Mouse (Mus musculus) CH12.LX (cell line): Measurements from ENCODE around the gene Ccdc30. TPM values are rescaled to one million over a fixed set of nuclear protein-coding genes. Genes with fewer than 3 reads are reported as not detected.

Experiments used
- DNase-seq: peaks from one replicate; pipeline ENCODE4 v3.0.0-alpha.2; 2013; ENCODE audit errors: extremely low read depth
- H3K27ac ChIP-seq: 2 replicates; pipeline ENCODE4 v1.5.1; 2012; ENCODE audit warnings: low read depth, mild to moderate bottlenecking, control low read depth, moderate library complexity; ENCODE audit not compliant: insufficient read depth
- H3K27me3 ChIP-seq: replicated peaks from 2 replicates; pipeline ENCODE3; 2012; ENCODE audit warnings: inconsistent platforms
- H3K36me3 ChIP-seq, 2 experiments: replicated peaks in 1 of 2; 2 replicates each; pipeline versions ENCODE3 to v1.6.1; 2012; ENCODE audit warnings: inconsistent platforms in 1 of 2, low read length in 1 of 2, mild to moderate bottlenecking in 1 of 2, mixed read lengths in 1 of 2, moderate library complexity in 1 of 2; ENCODE audit not compliant: control insufficient read depth in 1 of 2, insufficient read depth in 1 of 2
- H3K4me1 ChIP-seq, 2 experiments: 2 replicates each; pipeline ENCODE4 v1.6.1; 2012; ENCODE audit warnings: inconsistent platforms in 1 of 2, moderate library complexity in 1 of 2; ENCODE audit not compliant: insufficient read depth in 2 of 2, control insufficient read depth in 1 of 2
- H3K4me2 ChIP-seq: 2 replicates; pipeline ENCODE4 v1.6.1; 2012; ENCODE audit warnings: low read depth, mild to moderate bottlenecking, control low read depth; ENCODE audit not compliant: poor library complexity, insufficient read depth, severe bottlenecking
- H3K4me3 ChIP-seq, 3 experiments: fragments of 150-350 bp in 1 of 3; sonication (generic) in 1 of 3; replicated peaks in 1 of 3; 2 replicates each; pipeline versions ENCODE3 to v1.5.1; 2011 to 2012; ENCODE audit warnings: low read depth in 2 of 3, low read length in 2 of 3, mild to moderate bottlenecking in 2 of 3, moderate library complexity in 2 of 3, control low read depth in 1 of 3, improper control_type of control experiment in 1 of 3, inconsistent platforms in 1 of 3, mixed read lengths in 1 of 3; ENCODE audit not compliant: poor library complexity in 1 of 3
- H3K79me2 ChIP-seq: replicated peaks from 2 replicates; pipeline ENCODE4 v1.6.1; 2012; ENCODE audit warnings: mild to moderate bottlenecking, moderate library complexity; ENCODE audit not compliant: control insufficient read depth, poor library complexity, insufficient read depth, severe bottlenecking; ENCODE audit errors: extremely low read depth
- H3K9ac ChIP-seq: 2 replicates; pipeline ENCODE4 v1.6.1; 2012; ENCODE audit warnings: low read depth, mild to moderate bottlenecking, control low read depth, moderate library complexity; ENCODE audit not compliant: insufficient read depth
- H3K9me3 ChIP-seq: replicated peaks from 2 replicates; pipeline ENCODE3; 2012; ENCODE audit warnings: low read length, inconsistent platforms, mixed read lengths
- BHLHE40 ChIP-seq: IDR thresholded peaks from 2 replicates; pipeline ENCODE4 v1.6.1; 2011; ENCODE audit warnings: mild to moderate bottlenecking, low read depth, low read length, improper control_type of control experiment
- CHD1 ChIP-seq: IDR thresholded peaks from 2 replicates; pipeline ENCODE4 v1.6.1; 2012; ENCODE audit warnings: low read depth, low read length, improper control_type of control experiment, inconsistent platforms
- CHD2 ChIP-seq: IDR thresholded peaks from 2 replicates; pipeline ENCODE4 v1.6.1; 2011; ENCODE audit warnings: low read length, improper control_type of control experiment
- CTCF ChIP-seq, 2 experiments: IDR thresholded peaks in 1 of 2; conservative IDR thresholded peaks in 1 of 2; 2 replicates each; pipeline ENCODE4 v1.5.1; 2011 to 2012; ENCODE audit warnings: low read depth in 2 of 2, low read length in 2 of 2, improper control_type of control experiment in 1 of 2, inconsistent platforms in 1 of 2, mild to moderate bottlenecking in 1 of 2, moderate library complexity in 1 of 2
- E2F4 ChIP-seq: IDR thresholded peaks from 2 replicates; pipeline ENCODE4 v1.6.1; 2011; ENCODE audit warnings: low read depth, low read length, improper control_type of control experiment; ENCODE audit not compliant: insufficient replicate concordance
- ELF1 ChIP-seq: IDR thresholded peaks from 2 replicates; pipeline ENCODE4 v1.6.1; 2014; ENCODE audit warnings: low read depth, mild to moderate bottlenecking, inconsistent platforms, low read length, improper control_type of control experiment
- EP300 ChIP-seq: IDR thresholded peaks from 2 replicates; pipeline ENCODE4 v1.6.1; 2011; ENCODE audit warnings: low read length, improper control_type of control experiment
- ETS1 ChIP-seq: conservative IDR thresholded peaks from 2 replicates; pipeline ENCODE4 v1.6.1; 2012; ENCODE audit warnings: low read depth, mild to moderate bottlenecking, inconsistent platforms, low read length, improper control_type of control experiment, moderate library complexity
- GABPA ChIP-seq: IDR thresholded peaks from 2 replicates; pipeline ENCODE4 v1.6.1; 2012; ENCODE audit warnings: low read depth, low read length, improper control_type of control experiment, inconsistent platforms; ENCODE audit not compliant: insufficient replicate concordance
- HCFC1 ChIP-seq: IDR thresholded peaks from 2 replicates; pipeline ENCODE4 v1.6.1; 2012; ENCODE audit warnings: low read depth, mild to moderate bottlenecking, inconsistent platforms, low read length, improper control_type of control experiment
- IRF4 ChIP-seq: IDR thresholded peaks from 2 replicates; pipeline ENCODE4 v1.6.1; 2014; ENCODE audit warnings: low read depth, mild to moderate bottlenecking, inconsistent platforms, low read length, improper control_type of control experiment
- JUN ChIP-seq: IDR thresholded peaks from 2 replicates; pipeline ENCODE4 v1.6.1; 2011; ENCODE audit warnings: low read depth, mild to moderate bottlenecking, low read length, improper control_type of control experiment, moderate library complexity; ENCODE audit not compliant: insufficient read depth
- JUND ChIP-seq: conservative IDR thresholded peaks from 2 replicates; pipeline ENCODE4 v1.6.1; 2011; ENCODE audit warnings: low read depth, low read length, improper control_type of control experiment
- KAT2A ChIP-seq: IDR thresholded peaks from 2 replicates; pipeline ENCODE4 v1.6.1; 2012; ENCODE audit warnings: low read length, improper control_type of control experiment, inconsistent platforms; ENCODE audit not compliant: insufficient replicate concordance
- MAX ChIP-seq: IDR thresholded peaks from 2 replicates; pipeline ENCODE4 v1.6.1; 2011; ENCODE audit warnings: low read length, improper control_type of control experiment
- MAZ ChIP-seq: IDR thresholded peaks from 2 replicates; pipeline ENCODE4 v1.6.1; 2012; ENCODE audit warnings: low read depth, mild to moderate bottlenecking, inconsistent platforms, low read length, improper control_type of control experiment, moderate library complexity
- MEF2A ChIP-seq: IDR thresholded peaks from 2 replicates; pipeline ENCODE4 v1.6.1; 2014; ENCODE audit warnings: low read depth, mild to moderate bottlenecking, inconsistent platforms, low read length, improper control_type of control experiment, borderline replicate concordance
- MXI1 ChIP-seq: IDR thresholded peaks from 2 replicates; pipeline ENCODE4 v1.6.1; 2011; ENCODE audit warnings: mild to moderate bottlenecking, low read depth, low read length, improper control_type of control experiment
- MYC ChIP-seq: IDR thresholded peaks from 2 replicates; pipeline ENCODE4 v1.6.1; 2011; ENCODE audit warnings: low read depth, mild to moderate bottlenecking, improper control_type of control experiment, low read length
- NELFE ChIP-seq: IDR thresholded peaks from 2 replicates; pipeline ENCODE4 v1.6.1; 2011; ENCODE audit warnings: low read depth, low read length, improper control_type of control experiment
- NRF1 ChIP-seq: IDR thresholded peaks from 2 replicates; pipeline ENCODE4 v1.6.1; 2014; ENCODE audit warnings: low read depth, mild to moderate bottlenecking, inconsistent platforms, low read length, improper control_type of control experiment, moderate library complexity
- POLR2A ChIP-seq: IDR thresholded peaks from 2 replicates; pipeline ENCODE4 v1.6.1; 2011; ENCODE audit warnings: low read depth, mild to moderate bottlenecking, improper control_type of control experiment, low read length
- POLR2AphosphoS2 ChIP-seq: IDR thresholded peaks from 2 replicates; pipeline ENCODE4 v1.6.1; 2011; ENCODE audit warnings: low read depth, low read length, improper control_type of control experiment
- RAD21 ChIP-seq: IDR thresholded peaks from 2 replicates; pipeline ENCODE4 v1.6.1; 2011; ENCODE audit warnings: low read depth, mild to moderate bottlenecking, low read length, improper control_type of control experiment, moderate library complexity
- SIN3A ChIP-seq: IDR thresholded peaks from 2 replicates; pipeline ENCODE4 v1.6.1; 2012; ENCODE audit warnings: low read length, improper control_type of control experiment, inconsistent platforms
- SMC3 ChIP-seq: IDR thresholded peaks from 2 replicates; pipeline ENCODE4 v1.6.1; 2011; ENCODE audit warnings: low read depth, low read length, improper control_type of control experiment
- TBP ChIP-seq: conservative IDR thresholded peaks from 2 replicates; pipeline ENCODE4 v1.6.1; 2011; ENCODE audit warnings: low read depth, low read length, improper control_type of control experiment
- TCF12 ChIP-seq: IDR thresholded peaks from 2 replicates; pipeline ENCODE4 v1.6.1; 2014; ENCODE audit warnings: low read depth, mild to moderate bottlenecking, inconsistent platforms, low read length, improper control_type of control experiment
- UBTF ChIP-seq: IDR thresholded peaks from 2 replicates; pipeline ENCODE4 v1.6.1; 2012; ENCODE audit warnings: low read depth, mild to moderate bottlenecking, inconsistent platforms, low read length, improper control_type of control experiment, moderate library complexity
- USF1 ChIP-seq: IDR thresholded peaks from 2 replicates; pipeline ENCODE4 v1.6.1; 2014; ENCODE audit warnings: low read depth, mild to moderate bottlenecking, inconsistent platforms, low read length, improper control_type of control experiment
- ZC3H11A ChIP-seq: IDR thresholded peaks from 2 replicates; pipeline ENCODE4 v1.6.1; 2012; ENCODE audit warnings: low read depth, mild to moderate bottlenecking, inconsistent platforms, low read length, improper control_type of control experiment
- ZMIZ1 ChIP-seq: IDR thresholded peaks from 2 replicates; pipeline ENCODE4 v1.6.1; 2012; ENCODE audit warnings: low read depth, mild to moderate bottlenecking, inconsistent platforms, low read length, improper control_type of control experiment
- ZNF384 ChIP-seq: IDR thresholded peaks from 2 replicates; pipeline ENCODE4 v1.6.1; 2012; ENCODE audit warnings: low read depth, low read length, improper control_type of control experiment, inconsistent platforms
- dilution Hi-C: fragments of 300-500 bp; cut with MboI; formaldehyde crosslinking; loops from 2 replicates; pipeline ENCODE4 v1.14.3; 2020; ENCODE audit warnings: low sequenced_read_pairs; ENCODE audit not compliant: extremely low pct_unique_long_range_greater_than_20kb, extremely low pct_ligation_motif_present
- in situ Hi-C: fragments of 300-500 bp; cut with MboI; formaldehyde crosslinking; loops from 3 replicates; pipeline ENCODE4 v1.14.3; 2019; ENCODE audit warnings: low sequenced_read_pairs, low pct_ligation_motif_present, low pct_unique_long_range_greater_than_20kb, mixed read lengths
- polyA plus RNA-seq: library from polyadenylated mRNA; unstranded; fragments of >175 nt; gene quantifications from 2 replicates; pipeline ENCODE4 v1.2.1, GENCODE M21; 2012; ENCODE audit warnings: low read depth; ENCODE audit not compliant: insufficient read length
- total RNA-seq, 2 experiments: library from RNA; depleted of rRNA; stranded (reverse); fragments of 300-350 nt in 1 of 2; fragments of >200 nt in 1 of 2; gene quantifications; 2 replicates each; pipeline ENCODE4 v1.2.3; 2012 to 2014

Ccdc30 gene
- total and polyA plus RNA-seq, 3 experiments, result 0.04 TPM; not detected in 2

GRCm38 (mm10) chr4:119390369-119390768, 25.0 kb downstream of the Ccdc30 start:
- TF ChIP-seq MXI1 (no peak), IRF4 (no peak), JUND (no peak), ZC3H11A (no peak), NELFE (no peak), EP300 (no peak), BHLHE40 (no peak), RAD21 (peak; percentile 56), ZMIZ1 (no peak), MYC (no peak), ELF1 (no peak), CTCF (conservative IDR thresholded peaks at IDR 0.05 in 1 of 2, IDR thresholded peaks at IDR 0.05 in 1 of 2; ENCODE audit: low read depth in 2 of 2, low read length in 2 of 2) (peak; percentile 49 to 69), NRF1 (no peak), CHD2 (no peak), TCF12 (no peak), MAX (no peak), HCFC1 (no peak), CHD1 (no peak), ZNF384 (no peak), SMC3 (peak; percentile 68)
- in situ Hi-C loops, result no loop called here
- peak; percentile 47 for DNase-seq

GRCm38 (mm10) chr4:119389184-119389583, 26.1 kb downstream of the Ccdc30 start:
- Histone ChIP-seq H3K27me3 (peaks cover 7% of the 10 kb centered on the region), H3K36me3 (no peaks in the 10 kb centered on the region), H3K27ac (no peak overlapping the region), H3K4me2 (no peak overlapping the region), H3K79me2 (no peaks in the 10 kb centered on the region), H3K4me1 (peaks cover 0 to 8% of the 10 kb centered on the region in 2 experiments; a peak in 1 of 4 replicates), H3K9ac (no peak overlapping the region), H3K9me3 (peaks cover 2% of the 10 kb centered on the region), H3K4me3 (no peak overlapping the region)
- in situ Hi-C loops, result no loop called here
- DNase-seq, result no peak
- no peak for TF ChIP-seq POLR2A
- no peak for TF ChIP-seq GABPA
- no peak for TF ChIP-seq TBP
- no peak for TF ChIP-seq MXI1
- TF ChIP-seq USF1, result no peak
- no peak for TF ChIP-seq POLR2AphosphoS2
- no peak for TF ChIP-seq ELF1
- no peak for TF ChIP-seq SIN3A
- no peak for TF ChIP-seq UBTF
- no peak for TF ChIP-seq JUND
- TF ChIP-seq MEF2A, result no peak
- no peak for TF ChIP-seq KAT2A
- TF ChIP-seq ZMIZ1, result no peak
- TF ChIP-seq JUN, result no peak
- no peak for TF ChIP-seq CHD2
- TF ChIP-seq ETS1, result no peak
- TF ChIP-seq MAZ, result no peak
- TF ChIP-seq E2F4, result no peak
- TF ChIP-seq ZNF384, result no peak
- dilution Hi-C loops, result no loop called here

More at GRCm38 (mm10) chr4:119390369-119390768, 25.0 kb downstream of the Ccdc30 start:
- Histone ChIP-seq H3K27me3 (peaks cover 9% of the 10 kb centered on the region), H3K27ac (no peak overlapping the region), H3K9me3 (peaks cover 2% of the 10 kb centered on the region), H3K79me2 (no peaks in the 10 kb centered on the region), H3K4me3 (no peak overlapping the region), H3K9ac (no peak overlapping the region), H3K36me3 (no peaks in the 10 kb centered on the region), H3K4me2 (no peak overlapping the region), H3K4me1 (peaks cover 0 to 8% of the 10 kb centered on the region in 2 experiments; a peak in 1 of 4 replicates)
- dilution Hi-C loops, result no loop called here
